Mouse (Mus musculus) liver (tissue): ENCODE data around the gene Allc.

ENCODE experiments used
- DNase-seq: peaks from one replicate; pipeline ENCODE4 v3.0.0-alpha.2; 2020; ENCODE audit warnings: mixed read lengths

Gene Allc

GRCm38 (mm10) chr12:28579132-28579531 is 3.2 kb downstream of the Allc start:
- DNase-seq: peak; percentile 31

GRCm38 (mm10) chr12:28578147-28578546 is 4.2 kb downstream of the Allc start:
- no peak for DNase-seq

- no peak for DNase-seq
These were observed 6.8 kb downstream of the Allc start for GRCm38 (mm10) chr12:28575366-28576070.

- no peak for DNase-seq
These were observed 10.1 kb downstream of the Allc start for GRCm38 (mm10) chr12:28572241-28572640.

- DNase-seq: no peak
These were observed 30.0 kb downstream of the Allc start, which contains the start of gene Dcdc2c for GRCm38 (mm10) chr12:28552299-28552698. Dcdc2c (minus strand) TSS chr12:28552399.

GRCm38 (mm10) chr12:28551775-28552174 is 30.5 kb downstream of the Allc start:
- DNase-seq: no peak

GRCm38 (mm10) chr12:28548887-28549286 is 33.4 kb downstream of the Allc start:
- DNase-seq: no peak

GRCm38 (mm10) chr12:28514264-28514775 is 68.0 kb downstream of the Allc start:
- no peak for DNase-seq

GRCm38 (mm10) chr12:28509699-28510280 is 72.5 kb downstream of the Allc start:
- no peak for DNase-seq
